Mouse (Mus musculus) cerebellum, adult 2 months (tissue): ENCODE measurements at regions not wholly inside any gene's neighbourhood (a gene's known extent, or its start where the extent isn't known, plus 50 kb on each side); places are given as distances from the start of the nearest gene placed in this dataset.

Experiments
- CTCF ChIP-seq: fragments of 200-500 bp; IDR thresholded peaks from 2 replicates; pipeline ENCODE4 v1.5.1; 2011; ENCODE audit warnings: low read depth, mild to moderate bottlenecking, control low read depth, low read length, moderate library complexity, borderline replicate concordance; ENCODE audit not compliant: insufficient read depth
- POLR2A ChIP-seq: fragments of 200-500 bp; IDR thresholded peaks from 2 replicates; pipeline ENCODE4 v1.6.1; 2011; ENCODE audit warnings: low read length, control low read depth, borderline replicate concordance; ENCODE audit not compliant: insufficient read depth

- TF ChIP-seq CTCF, result no peak
- no peak for TF ChIP-seq POLR2A
These were observed 153.9 kb downstream of the Katnal1 start for GRCm38 (mm10) chr5:148775232-148775631.
